Mouse (Mus musculus): ENCODE measurements at regions not wholly inside any gene's neighbourhood (a gene's known extent, or its start where the extent isn't known, plus 50 kb on each side); places are given as distances from the start of the nearest gene placed in this dataset.

GRCm38 (mm10) chr12:77986738-77987137 is 207.3 kb upstream of the Gm6657 start:
- H3K27me3 ChIP-seq (ENCODE audit: insufficient read depth, low read length): no peaks in the 10 kb centered on the region
- no peaks in the 10 kb centered on the region for H3K4me1 ChIP-seq (ENCODE audit: insufficient read depth, low read length)
- no peak overlapping the region for H3K4me3 ChIP-seq (ENCODE audit: low read length)
- H3K9ac ChIP-seq (replicated peaks; ENCODE audit: low read length): no peak overlapping the region
- H3K27ac ChIP-seq (ENCODE audit: low read length): no peak overlapping the region
- H3K9me3 ChIP-seq (ENCODE audit: low read length): no peaks in the 10 kb centered on the region
- no peak for ATAC-seq (ENCODE audit: low FRiP score, low TSS enrichment)
- WGBS: 68% methylated on average over 8 of the region's 8 CpGs
- no peaks in the 10 kb centered on the region for H3K36me3 ChIP-seq (ENCODE audit: insufficient read depth, low read length)
- no peak overlapping the region for H3K4me2 ChIP-seq (replicated peaks; ENCODE audit: low read depth, low read length)

GRCm38 (mm10) chr12:77989766-77990165 is 204.3 kb upstream of the Gm6657 start:
- no peak overlapping the region for H3K27ac ChIP-seq (ENCODE audit: low read length)
- ATAC-seq (ENCODE audit: low FRiP score, low TSS enrichment): no peak
- no peak overlapping the region for H3K4me3 ChIP-seq (ENCODE audit: low read length)
- H3K36me3 ChIP-seq (ENCODE audit: insufficient read depth, low read length): no peaks in the 10 kb centered on the region
- 43% methylated on average over 3 of the region's 3 CpGs for WGBS
- H3K9ac ChIP-seq (replicated peaks; ENCODE audit: low read length): no peak overlapping the region
- no peaks in the 10 kb centered on the region for H3K9me3 ChIP-seq (ENCODE audit: low read length)
- H3K4me1 ChIP-seq (ENCODE audit: insufficient read depth, low read length): no peaks in the 10 kb centered on the region
- H3K4me2 ChIP-seq (replicated peaks; ENCODE audit: low read depth, low read length): no peak overlapping the region
- H3K27me3 ChIP-seq (ENCODE audit: insufficient read depth, low read length): no peaks in the 10 kb centered on the region

GRCm38 (mm10) chr12:77991627-77992026 is 202.4 kb upstream of the Gm6657 start:
- 72% methylated on average over 6 of the region's 6 CpGs for whole genome bisulfite sequencing
- Histone ChIP-seq H3K9ac (replicated peaks; ENCODE audit: low read length) (no peak overlapping the region), H3K4me1 (ENCODE audit: insufficient read depth, low read length) (no peaks in the 10 kb centered on the region), H3K9me3 (ENCODE audit: low read length) (no peaks in the 10 kb centered on the region), H3K27ac (ENCODE audit: low read length) (no peak overlapping the region), H3K27me3 (ENCODE audit: insufficient read depth, low read length) (no peaks in the 10 kb centered on the region), H3K4me3 (ENCODE audit: low read length) (no peak overlapping the region), H3K36me3 (ENCODE audit: insufficient read depth, low read length) (no peaks in the 10 kb centered on the region), H3K4me2 (replicated peaks; ENCODE audit: low read depth, low read length) (no peak overlapping the region)
- no peak for ATAC-seq (ENCODE audit: low FRiP score, low TSS enrichment)

- ATAC-seq (ENCODE audit: low FRiP score, low TSS enrichment): no peak
- 76% methylated on average over 5 of the region's 5 CpGs for whole genome bisulfite sequencing
- Histone ChIP-seq H3K4me1 (ENCODE audit: insufficient read depth, low read length) (no peaks in the 10 kb centered on the region), H3K27ac (ENCODE audit: low read length) (no peak overlapping the region), H3K9ac (replicated peaks; ENCODE audit: low read length) (no peak overlapping the region), H3K4me3 (ENCODE audit: low read length) (no peak overlapping the region), H3K27me3 (ENCODE audit: insufficient read depth, low read length) (no peaks in the 10 kb centered on the region), H3K9me3 (ENCODE audit: low read length) (no peaks in the 10 kb centered on the region), H3K36me3 (ENCODE audit: insufficient read depth, low read length) (no peaks in the 10 kb centered on the region), H3K4me2 (replicated peaks; ENCODE audit: low read depth, low read length) (no peak overlapping the region)
Measured at GRCm38 (mm10) chr12:77994176-77994575, 199.9 kb upstream of the Gm6657 start.

GRCm38 (mm10) chr12:77997916-77998315 is 196.1 kb upstream of the Gm6657 start:
- Histone ChIP-seq H3K9me3 (ENCODE audit: low read length) (no peaks in the 10 kb centered on the region), H3K27me3 (ENCODE audit: insufficient read depth, low read length) (no peaks in the 10 kb centered on the region), H3K9ac (replicated peaks; ENCODE audit: low read length) (no peak overlapping the region), H3K4me1 (ENCODE audit: insufficient read depth, low read length) (no peaks in the 10 kb centered on the region), H3K36me3 (ENCODE audit: insufficient read depth, low read length) (no peaks in the 10 kb centered on the region), H3K4me2 (replicated peaks; ENCODE audit: low read depth, low read length) (no peak overlapping the region), H3K27ac (ENCODE audit: low read length) (no peak overlapping the region), H3K4me3 (ENCODE audit: low read length) (no peak overlapping the region)
- ATAC-seq (ENCODE audit: low FRiP score, low TSS enrichment): no peak
- WGBS: 87% methylated on average over 1 of the region's 1 CpGs

GRCm38 (mm10) chr12:78000401-78000800 is 193.6 kb upstream of the Gm6657 start:
- Histone ChIP-seq H3K36me3 (ENCODE audit: insufficient read depth, low read length) (no peaks in the 10 kb centered on the region), H3K9ac (replicated peaks; ENCODE audit: low read length) (no peak overlapping the region), H3K4me1 (ENCODE audit: insufficient read depth, low read length) (no peaks in the 10 kb centered on the region), H3K27me3 (ENCODE audit: insufficient read depth, low read length) (no peaks in the 10 kb centered on the region), H3K4me2 (replicated peaks; ENCODE audit: low read depth, low read length) (no peak overlapping the region), H3K27ac (ENCODE audit: low read length) (no peak overlapping the region), H3K4me3 (ENCODE audit: low read length) (no peak overlapping the region), H3K9me3 (ENCODE audit: low read length) (no peaks in the 10 kb centered on the region)
- no peak for ATAC-seq (ENCODE audit: low FRiP score, low TSS enrichment)
- 80% methylated on average over 3 of the region's 3 CpGs for WGBS

GRCm38 (mm10) chr12:78001846-78002245 is 192.2 kb upstream of the Gm6657 start:
- Histone ChIP-seq H3K9me3 (ENCODE audit: low read length) (no peaks in the 10 kb centered on the region), H3K4me3 (ENCODE audit: low read length) (no peak overlapping the region), H3K4me2 (replicated peaks; ENCODE audit: low read depth, low read length) (no peak overlapping the region), H3K9ac (replicated peaks; ENCODE audit: low read length) (no peak overlapping the region), H3K27ac (ENCODE audit: low read length) (no peak overlapping the region), H3K36me3 (ENCODE audit: insufficient read depth, low read length) (no peaks in the 10 kb centered on the region), H3K4me1 (ENCODE audit: insufficient read depth, low read length) (no peaks in the 10 kb centered on the region), H3K27me3 (ENCODE audit: insufficient read depth, low read length) (no peaks in the 10 kb centered on the region)
- WGBS: 87% methylated on average over 9 of the region's 9 CpGs
- ATAC-seq (ENCODE audit: low FRiP score, low TSS enrichment): no peak

- H3K36me3 ChIP-seq (ENCODE audit: insufficient read depth, low read length): no peaks in the 10 kb centered on the region
- H3K4me2 ChIP-seq (replicated peaks; ENCODE audit: low read depth, low read length): no peak overlapping the region
- no peak overlapping the region for H3K9ac ChIP-seq (replicated peaks; ENCODE audit: low read length)
- no peak for ATAC-seq (ENCODE audit: low FRiP score, low TSS enrichment)
- H3K27ac ChIP-seq (ENCODE audit: low read length): no peak overlapping the region
- H3K9me3 ChIP-seq (ENCODE audit: low read length): no peaks in the 10 kb centered on the region
- H3K4me1 ChIP-seq (ENCODE audit: insufficient read depth, low read length): no peaks in the 10 kb centered on the region
- no peaks in the 10 kb centered on the region for H3K27me3 ChIP-seq (ENCODE audit: insufficient read depth, low read length)
- no peak overlapping the region for H3K4me3 ChIP-seq (ENCODE audit: low read length)
Measured at GRCm38 (mm10) chr12:78033766-78034165, 160.3 kb upstream of the Gm6657 start.

GRCm38 (mm10) chr12:78046582-78046981 is 147.5 kb upstream of the Gm6657 start:
- Histone ChIP-seq H3K9ac (replicated peaks; ENCODE audit: low read length) (no peak overlapping the region), H3K27ac (ENCODE audit: low read length) (no peak overlapping the region), H3K4me2 (replicated peaks; ENCODE audit: low read depth, low read length) (no peak overlapping the region), H3K4me3 (ENCODE audit: low read length) (no peak overlapping the region), H3K4me1 (ENCODE audit: insufficient read depth, low read length) (no peaks in the 10 kb centered on the region), H3K36me3 (ENCODE audit: insufficient read depth, low read length) (no peaks in the 10 kb centered on the region), H3K27me3 (ENCODE audit: insufficient read depth, low read length) (no peaks in the 10 kb centered on the region), H3K9me3 (ENCODE audit: low read length) (peaks cover 4% of the 10 kb centered on the region)
- 76% methylated on average over 4 of the region's 4 CpGs for WGBS
- ATAC-seq (ENCODE audit: low FRiP score, low TSS enrichment): no peak

- no peak overlapping the region for H3K27ac ChIP-seq (ENCODE audit: low read length)
- no peaks in the 10 kb centered on the region for H3K4me1 ChIP-seq (ENCODE audit: insufficient read depth, low read length)
- WGBS: 3% methylated on average over 9 of the region's 9 CpGs
- H3K9me3 ChIP-seq (ENCODE audit: low read length): no peaks in the 10 kb centered on the region
- ATAC-seq (ENCODE audit: low FRiP score, low TSS enrichment): peak; percentile 46; the same call in 1 of the 2 replicates
- no peak overlapping the region for H3K4me3 ChIP-seq (ENCODE audit: low read length)
- H3K36me3 ChIP-seq (ENCODE audit: insufficient read depth, low read length): no peaks in the 10 kb centered on the region
- H3K9ac ChIP-seq (replicated peaks; ENCODE audit: low read length): no peak overlapping the region
- no peaks in the 10 kb centered on the region for H3K27me3 ChIP-seq (ENCODE audit: insufficient read depth, low read length)
- H3K4me2 ChIP-seq (replicated peaks; ENCODE audit: low read depth, low read length): peak overlapping the region; percentile 44; the same call in 1 of the 2 replicates
Measured at GRCm38 (mm10) chr12:78055956-78056355, 138.1 kb upstream of the Gm6657 start.

GRCm38 (mm10) chr12:78057166-78057565 is 136.9 kb upstream of the Gm6657 start:
- no peak for ATAC-seq (ENCODE audit: low FRiP score, low TSS enrichment)
- Histone ChIP-seq H3K9ac (replicated peaks; ENCODE audit: low read length) (no peak overlapping the region), H3K9me3 (ENCODE audit: low read length) (no peaks in the 10 kb centered on the region), H3K4me3 (ENCODE audit: low read length) (no peak overlapping the region), H3K27ac (ENCODE audit: low read length) (no peak overlapping the region), H3K36me3 (ENCODE audit: insufficient read depth, low read length) (no peaks in the 10 kb centered on the region), H3K4me2 (replicated peaks; ENCODE audit: low read depth, low read length) (no peak overlapping the region), H3K27me3 (ENCODE audit: insufficient read depth, low read length) (no peaks in the 10 kb centered on the region), H3K4me1 (ENCODE audit: insufficient read depth, low read length) (no peaks in the 10 kb centered on the region)
- 47% methylated on average over 3 of the region's 3 CpGs for WGBS

Data from kidney, embryonic 16.5 days (tissue).